Mouse (Mus musculus) brain, embryonic 14.5 days (tissue): ENCODE measurements at regions not wholly inside any gene's neighbourhood (a gene's known extent, or its start where the extent isn't known, plus 50 kb on each side); places are given as distances from the start of the nearest gene placed in this dataset.

Source experiments
- CTCF ChIP-seq: fragments of 200-500 bp; IDR thresholded peaks from 2 replicates; pipeline ENCODE4 v1.5.1; 2012; ENCODE audit warnings: inconsistent platforms, mild to moderate bottlenecking, moderate library complexity, borderline replicate concordance; ENCODE audit not compliant: insufficient read depth, insufficient read length; ENCODE audit errors: extremely low read depth
- POLR2A ChIP-seq: fragments of 200-500 bp; IDR thresholded peaks from 2 replicates; pipeline ENCODE4 v1.6.1; 2012; ENCODE audit warnings: mild to moderate bottlenecking, inconsistent platforms, borderline replicate concordance; ENCODE audit not compliant: poor library complexity, insufficient read depth, insufficient read length, severe bottlenecking; ENCODE audit errors: extremely low read depth

- TF ChIP-seq CTCF (no peak), POLR2A (no peak)
These were observed 346.7 kb upstream of the Sptlc3 start for GRCm38 (mm10) chr2:139147004-139147403.
